Mouse (Mus musculus) urinary bladder, postnatal 14 days (tissue): ENCODE data around the gene Clps.

Experiments used
- DNase-seq: peaks from one replicate; pipeline ENCODE4 v3.0.0; 2021; ENCODE audit warnings: low spot score

The Clps gene

DNA sequence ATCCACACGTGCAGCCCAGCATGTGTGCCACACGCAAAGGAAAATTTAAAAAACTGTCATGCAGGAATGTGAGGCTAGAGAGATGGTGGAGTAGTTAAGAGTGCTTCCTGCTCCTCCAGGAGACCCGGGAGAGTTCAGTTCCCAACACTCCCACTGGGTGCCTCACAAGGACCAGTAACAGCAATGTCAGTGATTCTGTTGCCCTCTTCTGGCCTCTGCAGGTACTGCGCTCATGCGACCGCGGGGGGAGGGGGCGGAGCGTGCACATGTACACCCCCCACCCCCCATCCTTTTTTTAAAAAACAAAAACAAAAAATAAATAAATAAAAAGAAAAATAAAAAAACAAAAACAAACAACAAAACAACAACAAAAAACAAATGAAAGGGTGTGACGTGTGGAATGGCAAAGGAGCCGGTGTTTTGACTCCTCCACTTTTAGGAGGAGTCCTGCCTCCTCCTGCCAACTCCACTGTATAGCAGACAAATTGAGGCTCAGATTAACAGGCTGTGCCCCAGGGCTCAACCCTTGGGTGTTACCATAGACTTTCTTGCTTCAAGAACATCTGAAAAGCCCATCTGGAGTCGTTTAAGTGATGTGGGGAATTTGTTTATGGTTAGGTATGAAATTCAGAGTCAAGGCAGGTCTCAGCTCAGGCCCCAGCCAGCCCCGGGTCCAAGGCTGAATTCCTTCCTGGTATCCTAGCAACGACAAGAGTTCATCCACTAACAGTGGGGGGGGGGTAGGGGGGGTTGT lies 7.3 kb downstream of the Clps start:
- DNase-seq = peak; percentile 69

DNA sequence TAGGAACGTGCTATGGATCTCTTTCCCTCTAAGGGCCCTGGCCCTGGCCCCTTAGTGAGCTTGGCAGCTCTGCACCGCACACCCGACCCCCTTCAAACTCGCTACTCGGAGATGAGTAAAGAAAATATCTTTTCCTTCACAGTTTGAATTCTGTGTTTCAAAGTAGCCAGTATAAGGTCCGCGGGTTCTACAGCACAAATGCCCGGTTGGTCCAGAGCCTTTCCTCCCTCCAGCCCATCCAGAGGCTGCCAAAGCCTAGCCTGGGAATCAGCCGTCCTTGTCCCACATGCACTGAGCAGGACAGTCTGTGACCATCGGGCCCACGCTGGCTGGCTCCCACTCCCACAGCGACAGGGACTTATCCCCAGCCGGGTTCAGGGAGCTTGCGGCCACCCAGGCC lies 11.5 kb downstream of the Clps start, which contains the start of gene Clpsl2:
Gene Clpsl2 (plus strand): TSS at position 301 of the 400 bp plus-strand sequence.
- DNase-seq = no peak

DNA sequence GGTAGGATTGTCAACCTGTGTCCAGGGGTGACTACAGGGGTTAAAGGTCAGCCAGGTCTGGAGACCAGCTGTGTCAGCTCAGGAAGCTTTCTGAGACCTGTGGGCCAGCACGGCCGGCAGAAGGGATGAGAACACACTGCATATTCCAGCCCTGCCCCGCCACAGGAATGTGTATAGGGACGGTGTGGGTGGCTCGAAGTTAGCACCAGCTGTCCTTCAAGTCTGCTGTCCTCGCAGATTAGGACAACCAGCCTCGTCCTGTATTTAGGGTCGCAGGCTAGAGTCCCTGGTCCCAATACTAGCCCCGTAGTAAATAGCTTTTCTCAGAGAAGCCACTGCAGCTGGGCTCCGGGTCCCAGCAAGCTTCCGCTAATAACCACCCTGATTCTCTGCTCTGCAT lies 12.0 kb downstream of the Clps start:
- DNase-seq = no peak

DNA sequence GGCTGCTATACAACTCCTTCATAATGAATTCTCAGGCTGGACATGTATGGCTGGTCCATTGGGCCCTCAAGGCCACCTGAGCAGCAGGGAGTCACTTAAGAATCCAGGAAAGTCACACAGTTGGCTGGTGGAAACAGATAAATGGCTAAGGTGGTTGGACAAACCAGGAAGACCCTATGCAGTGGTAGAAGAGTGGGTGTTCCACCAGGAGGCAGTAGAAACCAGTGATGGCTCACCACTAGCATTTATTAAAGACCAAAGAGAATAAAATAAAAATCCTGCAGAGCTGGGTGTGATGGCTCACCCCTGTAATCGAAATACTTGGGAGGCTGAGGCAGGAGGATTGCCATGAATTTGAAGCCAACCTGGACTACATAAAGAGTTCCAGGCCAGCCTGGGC lies 13.6 kb downstream of the Clps start:
- DNase-seq = no peak

DNA sequence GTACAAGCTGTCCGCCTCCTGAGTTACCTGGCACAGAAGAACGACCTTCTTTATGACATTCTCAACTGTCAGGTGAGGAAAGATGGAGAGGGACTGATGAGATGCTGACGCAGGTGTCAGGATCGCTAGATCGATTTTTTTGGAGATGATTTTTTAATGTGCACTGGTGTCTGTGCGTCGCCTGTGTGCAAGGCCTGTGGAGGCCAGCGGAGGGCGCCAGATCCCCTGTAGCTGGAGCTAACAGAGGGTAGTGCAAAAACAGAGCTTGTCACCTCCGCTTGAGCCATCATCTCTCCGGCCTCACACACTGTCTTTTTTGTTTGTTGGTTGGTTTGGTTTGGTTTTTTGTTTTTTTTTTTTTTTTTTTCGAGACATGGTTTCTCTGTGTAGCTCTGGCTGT lies 22.7 kb downstream of the Clps start:
- DNase-seq = no peak

DNA sequence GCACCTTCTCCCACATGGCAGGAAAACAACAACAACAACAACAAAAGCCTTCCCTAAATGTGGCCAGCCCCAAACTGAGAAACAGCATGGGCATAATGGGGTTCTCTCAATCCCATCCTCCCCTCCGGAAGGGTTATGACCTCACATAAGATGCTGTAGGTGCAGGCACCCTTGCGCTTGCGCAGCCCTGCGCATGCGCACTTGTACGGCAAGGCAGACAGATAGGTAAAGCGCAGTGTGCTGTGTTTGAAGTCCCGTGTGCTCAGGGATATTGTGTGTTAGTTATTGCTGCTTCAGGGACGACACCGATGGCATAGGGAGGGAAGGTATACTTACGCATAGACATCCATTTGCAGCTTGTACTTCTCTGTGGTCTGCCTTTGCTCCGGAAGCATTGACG lies 27.2 kb downstream of the Clps start:
- no peak for DNase-seq

DNA sequence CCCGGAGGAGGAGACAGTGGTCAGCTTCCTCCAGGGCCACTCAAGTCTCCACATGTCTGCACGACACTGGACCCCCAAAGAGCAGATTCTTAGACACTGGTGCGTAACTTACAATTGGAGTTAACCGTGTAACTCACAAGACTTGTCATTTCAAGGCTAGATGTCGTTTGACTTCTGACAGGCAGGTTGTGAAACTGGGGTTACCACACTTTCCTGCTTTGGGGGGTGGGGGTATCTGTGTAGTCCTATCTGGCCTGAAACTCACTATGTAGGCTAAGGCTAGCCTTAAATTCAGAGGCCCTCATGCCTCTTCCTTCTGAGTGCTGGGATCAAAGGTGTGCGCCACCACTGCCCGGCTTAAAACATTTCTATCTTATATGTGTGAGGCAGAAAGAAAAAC lies 28.0 kb downstream of the Clps start:
- no peak for DNase-seq

DNA sequence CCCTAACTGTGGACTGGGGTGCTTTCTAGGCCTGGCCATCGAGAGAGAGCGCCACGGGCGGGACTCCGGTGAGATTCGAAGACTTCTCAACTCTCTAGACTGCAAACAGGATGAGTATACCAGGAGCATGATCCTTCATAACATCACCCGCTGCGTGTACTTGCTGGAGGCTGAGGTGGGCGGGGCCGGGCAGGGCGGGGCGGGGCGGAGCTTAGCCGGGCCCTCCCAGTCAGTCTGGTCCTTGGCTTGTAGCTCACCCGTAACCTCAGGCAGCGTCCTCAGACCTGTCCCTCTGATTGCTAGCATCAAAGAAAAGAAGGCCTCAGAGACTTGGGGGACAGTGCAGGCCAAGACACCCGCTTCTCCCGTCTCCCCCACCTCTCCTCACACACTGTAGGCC lies 28.6 kb downstream of the Clps start:
- DNase-seq = no peak

DNA sequence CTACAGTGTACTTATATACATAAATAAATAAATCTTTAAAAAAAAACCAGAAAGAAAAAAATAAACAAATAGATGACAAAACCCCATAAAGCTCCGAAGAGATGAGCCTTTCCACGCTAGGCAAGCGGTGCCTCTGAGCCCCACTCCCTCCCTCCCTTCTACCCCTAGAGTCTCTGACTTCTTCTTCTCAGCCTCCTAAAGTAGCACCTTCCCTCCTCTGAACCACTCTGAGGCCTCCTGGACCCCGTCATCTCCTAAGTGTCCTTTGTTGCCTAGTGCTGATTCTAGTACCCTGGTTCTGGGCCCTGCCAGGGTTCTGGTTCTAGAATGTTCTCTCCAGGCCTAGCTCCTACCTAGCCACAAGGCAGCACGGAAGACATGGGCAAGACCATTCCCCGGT lies 30.1 kb downstream of the Clps start, which contains the start of gene Armc12:
Gene Armc12 (plus strand): TSS at position 301 of the 400 bp plus-strand sequence.
- DNase-seq = no peak

DNA sequence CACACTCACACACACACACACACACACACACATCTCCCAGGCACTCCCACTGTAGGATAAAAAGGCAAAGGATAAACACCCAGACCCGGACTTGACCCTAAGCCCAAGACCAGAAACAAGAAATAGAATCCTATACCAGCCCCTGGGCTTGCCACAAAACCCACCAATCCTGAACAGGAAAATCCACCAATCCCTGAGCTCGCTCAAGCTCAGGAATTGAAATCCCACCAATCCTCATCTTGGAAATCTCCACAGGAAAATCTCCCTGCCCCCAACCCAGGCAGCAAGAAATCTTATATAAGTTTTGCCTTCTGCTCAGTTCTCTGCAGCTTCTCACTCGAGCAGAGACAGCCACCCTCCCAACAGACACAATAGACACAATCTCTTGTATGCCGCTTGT lies 31.4 kb downstream of the Clps start:
- DNase-seq = no peak

DNA sequence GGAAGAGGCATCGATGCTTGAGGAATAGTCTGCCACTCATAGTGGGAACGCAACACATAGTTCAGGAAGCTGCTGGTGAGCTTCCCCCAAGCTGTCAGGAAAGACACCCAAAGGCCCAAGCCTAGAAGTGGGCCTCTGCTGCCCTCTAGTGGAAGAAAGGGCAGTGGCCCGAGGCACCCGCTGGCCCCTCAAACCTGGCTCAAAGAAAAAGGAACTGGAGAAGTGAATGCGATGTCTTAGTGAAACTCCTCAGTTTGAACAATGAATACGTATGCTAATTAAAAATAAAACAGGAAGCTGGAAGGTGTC lies 32.6 kb downstream of the Clps start:
- peak; percentile 89 for DNase-seq

DNA sequence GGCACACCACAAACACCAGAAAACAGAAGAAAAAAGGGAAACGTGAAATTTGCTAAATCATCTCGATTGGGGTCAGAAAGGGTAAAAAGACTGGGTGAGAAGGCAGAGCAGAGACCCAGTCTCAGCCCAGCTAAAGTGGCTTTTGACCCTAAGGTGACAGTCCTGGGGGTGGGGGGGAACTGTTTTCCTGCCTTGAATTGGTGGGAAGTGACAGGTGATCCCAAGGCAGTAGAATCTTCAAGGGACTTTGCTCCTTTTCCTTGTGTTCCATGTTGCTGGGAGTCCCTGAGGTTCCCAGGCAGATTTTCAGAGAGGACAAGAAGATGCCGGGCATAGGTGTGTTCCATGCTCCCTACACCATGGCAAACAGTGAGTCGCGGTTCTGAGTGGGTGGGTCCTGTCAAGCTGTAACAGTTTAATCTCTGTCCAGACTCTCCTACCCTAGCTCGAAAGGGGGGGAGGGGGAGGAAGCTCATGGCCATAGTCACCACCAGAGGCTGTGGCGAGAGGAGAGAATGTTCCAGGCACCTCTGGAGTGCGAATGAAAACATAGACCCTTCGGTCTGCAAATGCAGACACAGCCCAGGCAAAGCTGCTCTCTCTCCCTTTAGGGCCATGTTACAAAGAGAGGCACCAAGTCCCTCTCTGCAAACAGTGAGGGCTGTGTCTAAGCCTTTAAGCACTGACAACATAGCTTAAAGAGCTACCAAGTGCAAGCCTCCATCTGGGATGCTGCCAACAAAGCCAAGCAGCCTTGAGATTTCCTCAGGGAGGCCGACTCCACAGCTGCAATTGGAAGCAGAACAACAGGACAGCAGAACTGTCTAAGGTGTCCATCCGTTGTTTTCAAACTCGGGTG lies 33.2 kb downstream of the Clps start:
- DNase-seq = no peak

DNA sequence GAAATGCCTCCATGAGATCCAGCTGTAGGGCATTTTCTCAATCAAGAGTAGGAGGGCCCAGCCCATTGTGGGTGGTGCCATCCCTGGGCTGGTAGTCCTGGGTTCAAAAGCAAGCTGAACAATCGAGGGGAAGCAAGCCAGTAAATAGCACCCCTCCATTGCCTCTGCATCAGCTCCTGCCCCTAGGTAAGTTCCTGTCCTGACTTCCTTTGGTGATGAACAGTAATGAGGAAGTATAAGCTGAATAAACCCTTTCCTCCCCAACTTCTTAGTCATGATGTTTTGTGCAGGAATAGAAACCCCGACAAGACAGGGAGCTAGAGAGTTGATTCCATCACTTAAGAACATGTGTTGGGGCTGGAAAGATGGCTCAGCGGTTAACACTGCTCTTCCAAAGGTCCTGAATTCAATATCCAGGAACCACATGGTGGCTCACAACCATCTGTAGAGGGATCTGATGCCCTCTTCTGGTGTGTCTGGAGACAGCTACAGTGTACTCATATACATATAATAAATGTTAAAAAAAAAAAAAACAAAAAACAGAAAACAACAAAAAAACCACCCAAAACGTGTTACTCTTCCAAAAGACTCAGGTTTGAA lies 35.6 kb downstream of the Clps start:
- DNase-seq = no peak

DNA sequence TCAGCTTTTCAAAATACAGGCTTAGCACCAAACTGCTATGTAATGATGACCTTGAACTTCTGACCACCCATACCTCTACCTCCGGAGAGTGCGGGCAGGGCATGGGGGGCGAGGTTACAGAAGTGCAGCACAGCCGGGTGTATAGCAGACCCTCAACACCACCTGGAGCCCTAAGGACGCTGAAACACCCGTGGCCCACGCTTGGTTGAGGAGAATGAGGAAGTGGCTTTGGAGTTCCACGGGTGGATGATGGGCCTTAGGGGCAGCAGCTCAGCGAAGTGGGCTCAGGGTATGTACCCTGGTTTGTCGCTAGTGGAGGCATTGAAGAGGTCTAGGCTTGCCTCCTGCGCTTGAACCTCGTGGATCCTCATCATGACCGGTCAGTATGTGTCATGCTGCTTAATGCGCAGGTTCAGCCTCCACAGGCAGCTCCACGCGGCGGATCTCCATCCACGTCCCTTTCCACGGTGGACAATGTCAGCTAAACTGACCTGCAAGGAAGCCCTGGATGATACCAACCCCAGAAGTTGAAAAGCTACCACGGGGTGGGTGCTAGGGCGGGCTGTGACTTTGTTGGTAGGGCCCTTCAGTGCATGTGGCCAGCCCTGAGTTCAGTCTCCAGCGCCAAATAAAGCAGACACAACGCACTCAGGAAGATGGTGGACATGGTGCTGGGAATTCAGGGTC lies 36.4 kb downstream of the Clps start:
- no peak for DNase-seq

DNA sequence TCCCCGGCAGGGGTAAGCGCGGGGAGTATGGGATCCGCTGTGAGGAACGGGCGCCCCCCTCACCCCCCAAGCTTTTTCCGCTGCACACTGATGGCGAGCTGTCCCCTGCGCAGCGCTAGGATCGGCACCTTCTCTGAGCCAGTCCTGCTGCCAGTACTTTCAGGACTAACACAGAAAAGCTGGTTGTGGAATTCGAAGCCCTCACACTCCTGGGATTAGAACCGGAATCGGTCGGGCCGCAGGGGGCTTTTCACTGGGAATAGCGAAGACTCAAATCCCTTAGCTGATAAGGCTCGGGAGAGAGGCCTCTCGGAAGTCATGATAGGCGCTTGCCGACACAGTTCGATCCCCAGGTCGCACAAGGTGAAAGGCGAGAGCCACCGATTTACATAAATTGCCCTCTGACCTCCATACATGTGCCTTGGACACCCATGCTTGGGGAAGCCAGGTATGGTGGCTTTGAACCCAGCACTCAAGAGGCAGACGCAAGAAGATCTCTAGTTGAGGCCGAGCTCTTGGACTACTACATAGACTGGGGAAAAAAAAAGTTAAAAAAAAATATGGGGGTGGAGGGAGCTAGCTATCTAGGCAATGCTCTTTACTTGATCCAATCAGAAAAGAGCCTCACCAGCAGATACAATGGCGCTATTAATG lies 37.1 kb downstream of the Clps start:
- no peak for DNase-seq

DNA sequence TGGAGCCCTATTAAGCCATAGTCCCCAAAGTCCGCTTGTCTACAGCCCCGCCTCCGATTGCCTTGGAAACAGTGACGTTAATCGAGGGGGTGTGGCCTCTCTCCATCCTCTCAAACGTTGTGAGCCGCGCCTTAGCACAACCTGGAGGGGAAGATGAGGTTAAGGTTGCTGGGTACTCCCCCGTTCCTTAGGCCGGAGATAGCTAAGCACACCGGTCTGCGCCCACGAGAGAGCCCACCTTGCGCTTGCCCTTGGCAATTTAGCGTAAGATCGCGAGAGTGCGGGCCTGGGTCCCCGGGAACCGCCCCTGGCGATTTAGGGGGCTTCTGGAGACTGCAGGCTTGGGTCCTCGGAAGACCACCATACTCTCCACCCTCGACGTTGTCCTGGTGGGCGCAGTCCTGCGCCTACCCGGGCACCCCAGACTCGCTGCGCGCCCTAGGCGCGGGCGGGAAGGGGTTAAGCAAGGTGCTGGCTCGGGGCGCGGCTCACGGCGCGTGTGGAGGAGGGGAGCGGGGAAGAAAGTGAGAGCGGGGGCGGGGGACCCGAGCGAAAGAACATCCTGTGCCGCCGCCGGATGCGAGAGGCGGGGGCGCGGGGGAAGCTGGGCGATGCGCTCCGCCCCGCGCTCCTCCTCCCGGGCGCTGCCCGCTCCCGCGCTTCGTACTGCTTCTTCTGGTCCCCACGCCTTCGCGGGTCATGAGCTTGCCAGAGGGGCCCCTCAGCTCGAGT lies 37.8 kb downstream of the Clps start:
- DNase-seq = peak; percentile 96

DNA sequence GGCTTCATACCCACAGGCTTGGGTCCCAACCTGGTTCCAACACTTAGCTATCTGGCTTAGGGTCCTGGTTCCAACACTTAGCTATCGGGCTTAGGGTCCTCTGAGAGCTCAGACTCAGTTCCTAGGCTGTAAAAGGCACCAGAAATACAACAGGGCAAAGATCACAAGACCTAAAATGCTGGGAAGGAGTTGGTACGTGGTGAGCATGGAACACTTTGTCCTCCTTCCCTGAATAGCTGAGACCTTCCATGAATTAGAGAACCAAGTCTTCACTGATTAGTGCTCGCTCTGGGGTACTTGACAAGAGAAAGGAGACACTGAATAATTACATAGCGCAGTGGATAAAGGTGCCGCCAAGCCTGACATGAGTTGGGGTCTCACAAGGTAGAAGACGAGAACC lies 38.6 kb downstream of the Clps start:
- no peak for DNase-seq

DNA sequence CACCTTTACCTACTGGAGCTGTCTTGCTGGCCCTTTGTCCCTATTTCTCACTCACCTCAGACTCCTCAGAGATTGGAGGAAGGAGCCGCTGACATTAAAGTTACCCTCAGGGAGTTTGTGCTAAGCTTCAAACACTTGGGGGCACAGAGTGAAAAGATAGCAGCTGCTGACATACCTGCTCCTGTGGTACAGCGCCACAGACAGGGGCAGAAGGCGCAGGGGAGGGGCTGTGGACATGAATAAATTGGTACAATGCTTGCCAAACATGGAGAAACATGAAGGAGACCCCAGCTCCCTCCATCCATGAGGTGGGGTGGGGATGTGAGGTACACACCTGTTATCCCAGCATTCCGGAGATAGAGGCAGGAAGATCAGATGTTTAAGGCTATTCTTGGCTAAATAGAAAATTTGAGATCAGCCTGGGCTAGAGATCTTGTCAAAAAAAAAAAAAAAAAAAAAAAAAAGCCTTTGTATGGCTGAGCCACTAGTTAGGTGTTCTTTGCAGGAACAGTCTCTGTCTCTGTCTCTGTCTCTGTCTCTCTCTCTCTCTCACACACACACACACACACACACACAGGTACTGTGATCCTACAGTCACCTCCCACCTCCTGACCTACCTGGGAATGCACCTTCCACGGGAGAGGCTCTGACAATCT lies 39.4 kb downstream of the Clps start:
- DNase-seq = no peak

DNA sequence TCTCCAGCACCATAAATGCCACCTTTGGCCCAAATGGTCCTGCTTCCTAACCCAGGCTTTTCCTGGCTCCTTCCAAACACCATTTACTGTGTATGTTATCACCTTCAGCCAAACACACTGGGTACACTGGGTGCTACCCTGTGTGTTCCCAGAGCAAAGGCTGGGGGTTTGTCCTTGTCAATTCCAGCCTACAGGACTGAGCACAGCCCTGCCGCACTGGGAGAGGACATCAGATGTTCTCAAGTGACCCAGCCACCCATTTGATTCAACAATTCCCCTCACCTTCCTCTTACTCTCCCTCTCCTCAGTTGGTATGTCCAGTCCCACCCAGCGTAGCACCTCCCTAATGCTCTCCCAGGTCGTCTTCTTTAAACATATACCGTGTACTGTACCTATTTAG lies 40.0 kb downstream of the Clps start:
- no peak for DNase-seq

DNA sequence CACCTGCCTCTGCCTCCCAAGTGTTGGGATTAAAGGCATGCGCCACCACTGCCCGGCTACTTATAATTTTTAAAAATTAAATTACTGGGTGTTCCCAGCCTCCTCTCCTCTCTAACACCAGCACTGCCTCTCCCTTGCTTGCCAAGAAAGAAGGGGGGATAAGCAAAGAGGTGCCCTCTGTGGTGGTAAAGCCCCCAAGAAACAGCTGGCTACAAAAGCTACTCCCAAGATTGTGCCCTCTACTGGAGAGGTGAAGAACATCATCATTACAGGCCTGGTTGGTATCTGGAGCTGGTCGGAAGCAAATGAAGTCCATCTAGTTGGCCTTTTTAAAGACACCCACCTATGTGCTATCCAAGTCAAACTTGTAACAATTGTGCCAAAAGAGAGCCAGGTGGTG lies 40.7 kb downstream of the Clps start:
- no peak for DNase-seq

DNA sequence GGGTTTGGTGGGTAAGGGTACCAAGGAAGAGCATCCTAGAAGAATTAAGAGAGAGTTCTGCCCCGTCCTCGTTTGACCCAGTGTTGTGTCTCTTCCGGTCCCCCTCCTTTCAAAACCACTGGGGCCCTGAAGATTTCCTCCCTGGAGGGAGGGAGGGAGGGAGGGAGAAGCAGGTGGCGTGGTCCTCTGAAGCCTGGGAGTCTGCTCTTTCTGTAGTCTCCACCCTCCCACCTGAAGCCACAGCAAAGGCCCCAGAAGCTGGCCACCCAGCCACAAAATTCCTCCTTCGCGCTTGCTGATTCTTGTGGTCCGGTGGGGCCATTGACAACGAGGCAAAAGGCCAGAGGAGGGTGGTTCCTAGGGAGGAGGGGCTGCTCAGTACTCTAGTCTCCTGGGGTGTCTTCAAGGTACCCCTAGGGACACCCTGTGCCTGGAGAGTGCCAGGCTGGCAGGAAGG lies 41.9 kb downstream of the Clps start:
- peak; percentile 35 for DNase-seq
